19 mouse cellular contexts compared by ENCODE assay signal in the genomic region with DNA sequence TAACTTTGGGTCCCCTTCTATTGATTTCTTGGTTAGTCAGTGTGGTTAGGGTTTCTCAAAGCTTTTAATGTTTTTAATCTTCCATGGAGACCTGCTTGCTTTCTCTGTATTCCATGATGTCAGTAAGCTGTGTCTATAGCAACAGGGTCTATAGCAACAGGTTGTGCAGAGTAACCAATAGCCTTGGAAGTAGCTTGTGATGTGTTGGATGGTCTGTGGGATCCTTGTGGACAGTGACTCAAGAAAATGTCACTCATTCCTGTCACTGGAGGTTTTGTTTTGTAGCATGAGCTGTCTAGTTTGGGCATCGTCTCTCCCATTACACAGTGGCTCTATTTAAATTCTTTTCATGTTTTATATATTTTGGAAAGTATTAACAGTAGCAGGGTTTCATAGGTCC.
A peak's percentile ranks its signal among the peaks of the same experiment; 100 is the strongest.
DNase-seq lines count a peak whose midpoint lies in the region; ATAC-seq and TF ChIP-seq lines count a peak whose summit lies in the region.
"Had no signal": no experiment of that assay in that cellular context is flagged by ENCODE, and none has a peak within 500 bp of the region (broad histone marks: within the 10 kb centered on the region; RNA-seq: fewer than 3 reads in every experiment).

No protein-coding gene starts in this region.

- TF ChIP-seq CTCF in testis, adult 2 months (IDR thresholded peaks at IDR 0.05; ENCODE audit: control insufficient read depth, insufficient read depth, insufficient replicate concordance, low read depth, low read length), result no peak

- H3K27me3 ChIP-seq in hindbrain, embryonic 15.5 days, result no peaks in the 10 kb centered on the region
- no peaks in the 10 kb centered on the region for H3K27me3 ChIP-seq in hindbrain, embryonic 11.5 days (ENCODE audit: control insufficient read depth, insufficient read depth, low read length)
- no peaks in the 10 kb centered on the region for H3K27me3 ChIP-seq in testis, adult 2 months (ENCODE audit: control insufficient read depth, insufficient read depth, low read length)
- no peaks in the 10 kb centered on the region for H3K27me3 ChIP-seq in liver, embryonic 12.5 days (replicated peaks)
- H3K27me3 ChIP-seq: embryonic facial prominence, embryonic 13.5 days; forebrain, embryonic 12.5 days; heart, embryonic 12.5 days; hindbrain, embryonic 12.5 days; intestine, embryonic 15.5 days had no signal

- DNase-seq in hindbrain, embryonic 11.5 days (ENCODE audit: low spot score), result no peak
- no peak for DNase-seq in testis, postnatal 10 days (ENCODE audit: low spot score)
- peak; percentile 37 for DNase-seq in induced T-regulatory cell, adult 2 months (ENCODE audit: low read depth)
- no peak for DNase-seq in neural tube, embryonic 10.5 days (ENCODE audit: extremely low spot score, low spot score)
- DNase-seq: adrenal gland, postnatal 25 days; cerebellum, adult 18-20 months; cerebellum, adult 9-11 months; cerebellum, postnatal 36 days; gastrocnemius, adult 2 months; gastrocnemius, postnatal 25 days had no signal

- no peak overlapping the region for H3K4me2 ChIP-seq in hindbrain, embryonic 15.5 days
- no peak overlapping the region for H3K4me2 ChIP-seq in hindbrain, embryonic 11.5 days (replicated peaks; ENCODE audit: low read depth, low read length)
- no peak overlapping the region for H3K4me2 ChIP-seq in liver, embryonic 12.5 days
- H3K4me2 ChIP-seq: embryonic facial prominence, embryonic 13.5 days; forebrain, embryonic 12.5 days; heart, embryonic 12.5 days; hindbrain, embryonic 12.5 days; intestine, embryonic 15.5 days had no signal

- H3K9ac ChIP-seq in hindbrain, embryonic 15.5 days, result no peak overlapping the region
- H3K9ac ChIP-seq in hindbrain, embryonic 11.5 days (ENCODE audit: low read depth, low read length), result no peak overlapping the region
- H3K9ac ChIP-seq in liver, embryonic 12.5 days, result no peak overlapping the region
- H3K9ac ChIP-seq: embryonic facial prominence, embryonic 13.5 days; forebrain, embryonic 12.5 days; heart, embryonic 12.5 days; hindbrain, embryonic 12.5 days; intestine, embryonic 15.5 days had no signal

- H3K9me3 ChIP-seq in hindbrain, embryonic 15.5 days, result no peaks in the 10 kb centered on the region
- H3K9me3 ChIP-seq in hindbrain, embryonic 11.5 days (ENCODE audit: control insufficient read depth, low read length), result no peaks in the 10 kb centered on the region
- H3K9me3 ChIP-seq in liver, embryonic 12.5 days (replicated peaks), result no peaks in the 10 kb centered on the region
- H3K9me3 ChIP-seq: embryonic facial prominence, embryonic 13.5 days; forebrain, embryonic 12.5 days; G1E; heart, embryonic 12.5 days; hindbrain, embryonic 12.5 days; intestine, embryonic 15.5 days had no signal

- H3K36me3 ChIP-seq in hindbrain, embryonic 15.5 days, result no peaks in the 10 kb centered on the region
- no peaks in the 10 kb centered on the region for H3K36me3 ChIP-seq in hindbrain, embryonic 11.5 days (ENCODE audit: control insufficient read depth, insufficient read depth, low read length)
- H3K36me3 ChIP-seq in testis, adult 2 months (ENCODE audit: control insufficient read depth, insufficient read depth, low read length), result no peaks in the 10 kb centered on the region
- no peaks in the 10 kb centered on the region for H3K36me3 ChIP-seq in liver, embryonic 12.5 days
- H3K36me3 ChIP-seq: embryonic facial prominence, embryonic 13.5 days; forebrain, embryonic 12.5 days; heart, embryonic 12.5 days; hindbrain, embryonic 12.5 days; intestine, embryonic 15.5 days had no signal

- no peak overlapping the region for H3K4me3 ChIP-seq in hindbrain, embryonic 15.5 days
- no peak overlapping the region for H3K4me3 ChIP-seq in hindbrain, embryonic 11.5 days (ENCODE audit: low read depth, low read length)
- peak overlapping the region; percentile 21 for H3K4me3 ChIP-seq in testis, adult 2 months (ENCODE audit: control insufficient read depth, low read depth, low read length)
- no peak overlapping the region for H3K4me3 ChIP-seq in liver, embryonic 12.5 days
- H3K4me3 ChIP-seq: embryonic facial prominence, embryonic 13.5 days; forebrain, embryonic 12.5 days; gastrocnemius, adult 2 months; heart, embryonic 12.5 days; hindbrain, embryonic 12.5 days; intestine, embryonic 15.5 days had no signal

- TF ChIP-seq POLR2A in testis, adult 2 months (IDR thresholded peaks at IDR 0.05; ENCODE audit: control insufficient read depth, low read depth, low read length), result no peak

- ATAC-seq in hindbrain, embryonic 15.5 days (ENCODE audit: low FRiP score, low read depth), result peak; percentile 34; the same call in 1 of the 2 replicates
- ATAC-seq in hindbrain, embryonic 11.5 days (ENCODE audit: low FRiP score), result no peak
- ATAC-seq in liver, embryonic 12.5 days, result no peak
- ATAC-seq: intestine, embryonic 15.5 days had no signal

- H3K4me1 ChIP-seq in hindbrain, embryonic 15.5 days (replicated peaks), result no peaks in the 10 kb centered on the region
- no peaks in the 10 kb centered on the region for H3K4me1 ChIP-seq in hindbrain, embryonic 11.5 days (replicated peaks; ENCODE audit: control insufficient read depth, insufficient read depth, low read length)
- H3K4me1 ChIP-seq in testis, adult 2 months (ENCODE audit: control insufficient read depth, insufficient read depth, low read length), result no peaks in the 10 kb centered on the region; the same call in 1 of the 2 replicates
- no peaks in the 10 kb centered on the region for H3K4me1 ChIP-seq in liver, embryonic 12.5 days
- H3K4me1 ChIP-seq: embryonic facial prominence, embryonic 13.5 days; forebrain, embryonic 12.5 days; hindbrain, embryonic 12.5 days; intestine, embryonic 15.5 days had no signal

- 68% methylated on average over 1 of the region's 1 CpGs for WGBS in hindbrain, embryonic 15.5 days
- 87% methylated on average over 1 of the region's 1 CpGs for WGBS in hindbrain, embryonic 11.5 days
- WGBS in liver, embryonic 12.5 days (ENCODE audit: insufficient replicate concordance), result 63% methylated on average over 1 of the region's 1 CpGs

- no peak overlapping the region for H3K27ac ChIP-seq in hindbrain, embryonic 15.5 days (replicated peaks)
- no peak overlapping the region for H3K27ac ChIP-seq in hindbrain, embryonic 11.5 days (ENCODE audit: low read depth, low read length)
- H3K27ac ChIP-seq in testis, adult 2 months (ENCODE audit: control insufficient read depth, insufficient read depth, low read depth, low read length), result no peak overlapping the region
- H3K27ac ChIP-seq in liver, embryonic 12.5 days, result no peak overlapping the region
- H3K27ac ChIP-seq: embryonic facial prominence, embryonic 13.5 days; forebrain, embryonic 12.5 days; gastrocnemius, adult 2 months; hindbrain, embryonic 12.5 days had no signal
